Mouse (Mus musculus) kidney, embryonic 14.5 days (tissue): ENCODE measurements around the gene Chrm5. TPM values are rescaled to one million over a fixed set of nuclear protein-coding genes. Genes with fewer than 3 reads are reported as not detected.
A peak's percentile ranks its signal among the peaks of the same experiment; 100 is the strongest.
"Not testable (repeated sequence)": the region's sequence is repeated elsewhere in the genome, so short reads cannot be mapped to it uniquely, and the experiment has no call there.

Experiments
- ATAC-seq: fragments of 200-750 bp; cut with Nextera tagmentation; 2 replicates; pipeline ENCODE4 v1.8.0; 2017; ENCODE audit warnings: moderate number of reproducible peaks, mild to moderate bottlenecking, moderate TSS enrichment, moderate library complexity; ENCODE audit not compliant: low FRiP score, low TSS enrichment
- H3K27ac ChIP-seq: fragments of 300-500 bp; sonication (generic); 2 replicates; pipeline ENCODE4 v1.5.1; 2014; ENCODE audit warnings: low read depth, mild to moderate bottlenecking, low read length, moderate library complexity, mixed read lengths
- H3K27me3 ChIP-seq: fragments of 300-500 bp; sonication (generic); 2 replicates; pipeline ENCODE4 v1.6.1; 2014; ENCODE audit warnings: mild to moderate bottlenecking, low read length; ENCODE audit not compliant: control insufficient read depth, insufficient read depth
- H3K36me3 ChIP-seq: fragments of 300-500 bp; sonication (generic); 2 replicates; pipeline ENCODE4 v1.6.1; 2014; ENCODE audit warnings: low read length, mixed read lengths; ENCODE audit not compliant: control insufficient read depth, insufficient read depth
- H3K4me1 ChIP-seq: fragments of 300-500 bp; sonication (generic); 2 replicates; pipeline ENCODE4 v1.6.1; 2014; ENCODE audit warnings: low read length, mixed read lengths; ENCODE audit not compliant: control insufficient read depth, insufficient read depth
- H3K4me2 ChIP-seq: fragments of 300-500 bp; sonication (generic); replicated peaks from 2 replicates; pipeline ENCODE4 v1.6.1; 2014; ENCODE audit warnings: low read depth, mild to moderate bottlenecking, low read length
- H3K4me3 ChIP-seq: fragments of 300-500 bp; sonication (generic); 2 replicates; pipeline ENCODE4 v1.5.1; 2014; ENCODE audit warnings: mild to moderate bottlenecking, low read length
- H3K9ac ChIP-seq: fragments of 300-500 bp; sonication (generic); 2 replicates; pipeline ENCODE4 v1.6.1; 2014; ENCODE audit warnings: low read depth, mild to moderate bottlenecking, low read length, moderate library complexity
- H3K9me3 ChIP-seq: fragments of 300-500 bp; sonication (generic); 2 replicates; pipeline ENCODE4 v1.6.1; 2016; ENCODE audit warnings: low read length; ENCODE audit not compliant: control insufficient read depth
- WGBS: fragments of 180-500 bp; shearing (Covaris S2); extraction: QIAGEN DNeasy Blood & Tissue Kit; methylation state at CpG from one replicate; pipeline ENCODE4 v1.1.7; 2014; 5-methylcytosine and 5-hydroxymethylcytosine counted together
- polyA plus RNA-seq: library from polyadenylated mRNA; unstranded; fragments of >200 nt; fragmentation: Nextera tagmentation; extraction: Ambion mirVana; gene quantifications from 2 replicates; pipeline ENCODE4 v1.2.1, GENCODE M21; 2014

Gene Chrm5
- polyA plus RNA-seq, 1 experiment from 2014 or later = 0.22 TPM

DNA sequence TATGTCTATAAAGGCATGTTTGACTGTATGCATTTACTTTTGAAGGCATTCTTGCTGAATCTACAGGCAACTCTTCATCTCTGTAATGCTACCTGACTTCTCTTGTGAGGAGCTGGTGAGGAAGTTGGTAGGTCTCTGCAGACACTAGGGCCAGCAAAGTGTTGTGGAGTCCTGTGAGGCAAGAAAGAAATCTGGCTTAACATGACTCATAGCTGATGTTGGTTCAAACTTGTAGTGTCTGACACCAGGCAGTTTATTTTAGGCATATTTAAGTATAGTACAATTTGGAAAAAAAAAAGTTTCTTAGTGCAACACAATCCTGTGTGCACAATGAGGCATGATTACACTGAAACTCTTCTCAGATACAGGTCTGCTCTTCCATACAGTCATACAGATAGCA is 11.0 kb downstream of the Chrm5 start:
- Histone ChIP-seq H3K9me3 (no peaks in the 10 kb centered on the region), H3K4me2 (no peak overlapping the region), H3K36me3 (peaks cover 28% of the 10 kb centered on the region), H3K27me3 (no peaks in the 10 kb centered on the region), H3K4me1 (no peaks in the 10 kb centered on the region), H3K9ac (no peak overlapping the region), H3K4me3 (no peak overlapping the region), H3K27ac (no peak overlapping the region)
- no peak for ATAC-seq

DNA sequence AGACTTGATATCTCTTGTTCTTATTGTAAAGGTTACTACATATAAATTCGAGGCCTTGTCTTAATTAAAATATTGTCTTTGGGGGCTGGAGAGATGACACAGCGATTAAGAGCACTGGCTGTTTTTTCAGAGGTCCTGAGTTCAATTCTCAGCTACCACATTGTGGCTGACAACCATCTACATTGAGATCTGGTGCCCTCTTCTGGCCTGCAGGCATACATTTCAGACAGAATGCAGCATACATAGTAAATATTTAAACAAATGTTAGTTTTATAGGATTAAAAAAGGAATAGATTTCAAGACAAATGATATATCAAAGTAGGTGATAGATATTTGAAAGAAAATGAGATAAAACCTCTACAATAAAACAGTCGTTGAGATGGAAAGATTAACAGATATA is 20.0 kb downstream of the Chrm5 start:
- no peak overlapping the region for H3K4me2 ChIP-seq
- ATAC-seq = no peak
- 93% methylated on average over 3 of the region's 3 CpGs for WGBS
- no peaks in the 10 kb centered on the region for H3K9me3 ChIP-seq
- H3K36me3 ChIP-seq = peaks cover 26% of the 10 kb centered on the region
- H3K27me3 ChIP-seq = no peaks in the 10 kb centered on the region
- H3K27ac ChIP-seq = no peak overlapping the region
- H3K4me1 ChIP-seq = peaks cover 8% of the 10 kb centered on the region
- H3K9ac ChIP-seq = no peak overlapping the region
- H3K4me3 ChIP-seq = no peak overlapping the region

DNA sequence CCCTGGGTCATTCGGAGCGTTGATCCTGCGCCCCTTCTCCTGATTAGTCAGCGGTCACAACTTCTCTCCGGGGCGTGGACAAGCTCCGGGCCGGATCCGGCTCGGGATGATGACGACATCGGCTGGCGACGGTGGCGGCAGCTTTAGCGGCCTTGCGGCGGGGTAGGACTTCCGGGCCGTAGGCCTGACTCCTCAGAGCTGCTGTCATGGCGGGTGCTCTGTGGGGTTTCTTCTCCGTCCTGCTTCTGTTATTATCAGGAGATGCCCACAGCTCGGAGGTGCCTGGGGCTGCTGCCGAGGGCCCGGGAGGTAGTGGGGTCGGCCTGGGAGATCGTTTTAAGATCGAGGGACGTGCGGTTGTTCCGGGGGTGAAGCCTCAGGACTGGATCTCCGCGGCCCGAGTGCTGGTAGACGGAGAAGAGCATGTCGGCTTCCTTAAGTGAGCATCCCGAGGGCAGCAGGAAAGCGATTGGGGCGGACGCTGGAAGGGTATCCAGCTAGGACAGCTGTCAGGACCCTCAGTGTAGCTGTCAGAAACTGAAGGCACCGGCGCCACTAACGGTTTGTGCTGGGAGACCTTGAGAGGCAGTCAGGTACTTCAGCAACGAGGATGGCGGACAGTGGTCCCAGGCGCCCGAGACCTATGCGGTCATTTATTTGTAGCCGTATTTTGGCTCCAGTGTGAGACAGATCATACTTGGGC is 25.6 kb downstream of the Chrm5 start, which contains the start of gene Emc7:
Gene Emc7, plus strand, starts transcription at position 136 of the 703 bp plus-strand sequence.
- H3K9me3 ChIP-seq = no peaks in the 10 kb centered on the region
- ATAC-seq = peak; percentile 99
- 0 out of 2 replicates have a peak, but pooled peaks cover 2% of the 10 kb centered on the region for H3K36me3 ChIP-seq
- peak within 1 kb of the TSS; percentile 42 for H3K27ac ChIP-seq
- H3K9ac ChIP-seq = peak within 1 kb of the TSS; percentile 90
- peak within 1 kb of the TSS; percentile 83 for H3K4me2 ChIP-seq
- H3K4me3 ChIP-seq = peak within 1 kb of the TSS; percentile 96
- H3K27me3 ChIP-seq = no peaks in the 10 kb centered on the region
- WGBS = under 1% methylated on average over 49 of the region's 49 CpGs
- peaks cover 8% of the 10 kb centered on the region for H3K4me1 ChIP-seq

GRCm38 (mm10) chr2:112454125-112454861 is 26.3 kb downstream of the Chrm5 start:
- ATAC-seq = no peak

DNA sequence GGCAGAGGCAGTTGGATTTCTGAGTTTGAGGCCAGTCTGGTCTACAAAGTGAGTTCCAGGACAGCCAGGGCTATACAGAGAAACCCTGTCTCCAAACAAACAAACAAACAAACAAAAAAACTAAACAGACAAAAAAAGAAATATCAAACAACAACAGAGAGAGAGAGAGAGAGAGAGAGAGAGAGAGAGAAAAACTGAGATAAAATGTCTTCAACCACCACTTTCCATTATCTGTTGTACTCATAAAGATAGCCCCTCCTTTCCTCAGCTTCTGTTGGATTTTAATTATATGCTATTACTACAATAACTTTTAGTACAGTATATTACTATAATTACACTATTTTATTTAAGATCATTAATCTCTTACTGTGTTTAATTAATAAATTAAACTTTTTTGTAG is 28.1 kb downstream of the Chrm5 start:
- H3K4me3 ChIP-seq, H3K27me3 ChIP-seq, ATAC-seq, H3K4me1 ChIP-seq, H3K4me2 ChIP-seq, H3K9ac ChIP-seq, H3K9me3 ChIP-seq, H3K36me3 ChIP-seq, H3K27ac ChIP-seq: not testable (repeated sequence)

More at GRCm38 (mm10) chr2:112454125-112454861, 26.3 kb downstream of the Chrm5 start:
- H3K27me3 ChIP-seq = no peaks in the 10 kb centered on the region
- peak overlapping the region; percentile 30 for H3K27ac ChIP-seq
- H3K4me1 ChIP-seq = peaks cover 8% of the 10 kb centered on the region
- WGBS = 33% methylated on average over 17 of the region's 17 CpGs
- H3K9me3 ChIP-seq = no peaks in the 10 kb centered on the region
- peak overlapping the region; percentile 96 for H3K4me3 ChIP-seq
- no peaks in the 10 kb centered on the region for H3K36me3 ChIP-seq
- peak overlapping the region; percentile 66 for H3K4me2 ChIP-seq
- peak overlapping the region; percentile 90 for H3K9ac ChIP-seq

- H3K27me3 ChIP-seq = no peaks in the 10 kb centered on the region
- no peak overlapping the region for H3K4me3 ChIP-seq
- no peak for ATAC-seq
- no peak overlapping the region for H3K9ac ChIP-seq
- no peak overlapping the region for H3K4me2 ChIP-seq
- H3K27ac ChIP-seq = no peak overlapping the region
- no peaks in the 10 kb centered on the region for H3K9me3 ChIP-seq
- 35% methylated on average over 4 of the region's 4 CpGs for WGBS
- H3K4me1 ChIP-seq = no peaks in the 10 kb centered on the region
- H3K36me3 ChIP-seq = no peaks in the 10 kb centered on the region
These were observed 30.8 kb downstream of the Chrm5 start for GRCm38 (mm10) chr2:112449597-112450296.

DNA sequence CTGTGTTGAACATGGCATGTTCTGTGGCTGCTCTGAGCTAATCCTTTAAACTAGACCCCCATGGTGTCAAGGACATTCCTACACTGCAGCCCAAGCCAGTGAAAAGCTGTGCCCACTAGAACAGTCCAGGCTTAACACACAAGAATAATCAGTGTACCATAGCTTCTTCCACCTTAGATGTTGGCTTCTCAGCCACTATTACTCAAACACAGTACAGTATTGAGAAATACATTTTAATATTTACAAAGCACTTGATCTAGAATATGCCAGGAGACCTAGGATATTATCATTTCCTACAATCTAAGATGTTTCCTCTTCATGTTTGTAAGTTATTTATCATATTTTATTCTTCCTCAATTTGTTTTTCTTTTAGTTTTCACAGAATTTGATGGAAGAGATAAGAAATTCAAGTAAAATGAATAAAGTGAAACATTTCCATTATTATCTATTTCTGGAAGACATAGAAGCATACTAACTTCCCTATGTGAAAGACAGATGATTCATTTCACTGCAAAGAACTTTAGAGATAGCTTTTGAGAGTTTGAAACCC is 32.0 kb downstream of the Chrm5 start:
- Histone ChIP-seq H3K36me3 (no peaks in the 10 kb centered on the region), H3K9me3 (no peaks in the 10 kb centered on the region), H3K27me3 (no peaks in the 10 kb centered on the region), H3K9ac (no peak overlapping the region), H3K27ac (no peak overlapping the region), H3K4me1 (no peaks in the 10 kb centered on the region), H3K4me2 (no peak overlapping the region), H3K4me3 (no peak overlapping the region)
- no peak for ATAC-seq

DNA sequence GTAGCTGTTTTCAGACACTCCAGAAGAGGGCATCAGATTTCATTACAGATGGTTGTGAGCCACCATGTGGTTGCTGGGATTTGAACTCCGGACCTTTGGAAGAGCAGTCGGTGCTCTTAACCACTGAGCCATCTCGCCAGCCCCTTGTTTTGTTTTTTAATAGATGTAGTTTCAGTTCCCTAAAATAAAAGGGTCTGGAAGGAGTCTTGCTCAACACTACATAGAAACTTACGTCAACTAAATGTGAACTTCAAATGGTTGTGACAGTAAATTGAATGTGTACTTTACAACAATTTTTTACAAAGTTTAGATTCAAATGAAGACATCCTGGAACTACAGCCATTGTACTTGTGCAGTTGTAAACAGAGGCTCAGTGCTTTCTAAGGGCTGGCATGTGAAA is 32.5 kb downstream of the Chrm5 start:
- not testable (repeated sequence) for H3K9ac ChIP-seq, H3K4me3 ChIP-seq, H3K4me1 ChIP-seq, H3K4me2 ChIP-seq, H3K27ac ChIP-seq, H3K9me3 ChIP-seq, H3K36me3 ChIP-seq, H3K27me3 ChIP-seq, ATAC-seq
- WGBS = 75% methylated on average over 4 of the region's 4 CpGs

- Histone ChIP-seq H3K27me3 (no peaks in the 10 kb centered on the region), H3K4me2 (no peak overlapping the region), H3K27ac (no peak overlapping the region), H3K36me3 (no peaks in the 10 kb centered on the region), H3K4me1 (no peaks in the 10 kb centered on the region), H3K4me3 (no peak overlapping the region), H3K9me3 (no peaks in the 10 kb centered on the region), H3K9ac (no peak overlapping the region)
- no peak for ATAC-seq
These were observed 35.1 kb downstream of the Chrm5 start for GRCm38 (mm10) chr2:112445511-112445910.
